Mouse (Mus musculus): Measurements from ENCODE around the gene Ppm1l. TPM values are rescaled to one million over a fixed set of nuclear protein-coding genes. Genes with fewer than 3 reads are reported as not detected.

The Ppm1l gene
- polyA plus RNA-seq, 1 experiment from 2014 or later: 7.3 TPM

GRCm38 (mm10) chr3:69594071-69594470, 277.4 kb downstream of the Ppm1l start:
- Histone ChIP-seq H3K4me2 (ENCODE audit: low read length) (no peak overlapping the region), H3K4me1 (replicated peaks; ENCODE audit: control insufficient read depth, insufficient read depth, low read length) (peaks cover 4% of the 10 kb centered on the region; the same call in 1 of the 2 replicates), H3K4me3 (ENCODE audit: low read depth, low read length) (no peak overlapping the region), H3K9ac (ENCODE audit: low read length) (no peak overlapping the region), H3K27me3 (replicated peaks; ENCODE audit: control insufficient read depth, insufficient read depth, low read length) (no peaks in the 10 kb centered on the region), H3K9me3 (ENCODE audit: control insufficient read depth, low read length) (no peaks in the 10 kb centered on the region), H3K36me3 (ENCODE audit: control insufficient read depth, insufficient read depth, low read length) (no peaks in the 10 kb centered on the region), H3K27ac (ENCODE audit: low read depth) (no peak overlapping the region)
- ATAC-seq (replicated peaks; ENCODE audit: low FRiP score, low TSS enrichment, low read depth) (no peak), DNase-seq (ENCODE audit: low spot score) (no peak)
- WGBS: 62% methylated on average over 9 of the region's 9 CpGs

- ATAC-seq (replicated peaks; ENCODE audit: low FRiP score, low TSS enrichment, low read depth): no peak
- WGBS: 79% methylated on average over 3 of the region's 3 CpGs
Measured at GRCm38 (mm10) chr3:69596116-69596515, 279.5 kb downstream of the Ppm1l start.

GRCm38 (mm10) chr3:69597211-69597610, 280.6 kb downstream of the Ppm1l start:
- no peaks in the 10 kb centered on the region for H3K36me3 ChIP-seq (ENCODE audit: control insufficient read depth, insufficient read depth, low read length)
- H3K4me2 ChIP-seq (ENCODE audit: low read length): peak overlapping the region; percentile 74
- peak overlapping the region; percentile 77; the same call in 1 of the 2 replicates for H3K9ac ChIP-seq (ENCODE audit: low read length)
- 81% methylated on average over 6 of the region's 6 CpGs for WGBS
- H3K27ac ChIP-seq (ENCODE audit: low read depth): no peak overlapping the region
- H3K9me3 ChIP-seq (ENCODE audit: control insufficient read depth, low read length): no peaks in the 10 kb centered on the region
- H3K27me3 ChIP-seq (replicated peaks; ENCODE audit: control insufficient read depth, insufficient read depth, low read length): no peaks in the 10 kb centered on the region
- DNase-seq (ENCODE audit: low spot score) (no peak), ATAC-seq (replicated peaks; ENCODE audit: low FRiP score, low TSS enrichment, low read depth) (no peak)
- peaks cover 4% of the 10 kb centered on the region; the same call in 1 of the 2 replicates for H3K4me1 ChIP-seq (replicated peaks; ENCODE audit: control insufficient read depth, insufficient read depth, low read length)
- H3K4me3 ChIP-seq (ENCODE audit: low read depth, low read length): peak overlapping the region; percentile 80

More at GRCm38 (mm10) chr3:69596116-69596515, 279.5 kb downstream of the Ppm1l start:
- H3K27me3 ChIP-seq (replicated peaks; ENCODE audit: control insufficient read depth, insufficient read depth, low read length): no peaks in the 10 kb centered on the region
- no peak for DNase-seq (ENCODE audit: low spot score)
- no peaks in the 10 kb centered on the region for H3K36me3 ChIP-seq (ENCODE audit: control insufficient read depth, insufficient read depth, low read length)
- H3K4me1 ChIP-seq (replicated peaks; ENCODE audit: control insufficient read depth, insufficient read depth, low read length): peaks cover 4% of the 10 kb centered on the region; the same call in 1 of the 2 replicates
- no peaks in the 10 kb centered on the region for H3K9me3 ChIP-seq (ENCODE audit: control insufficient read depth, low read length)
- H3K27ac ChIP-seq (ENCODE audit: low read depth): no peak overlapping the region
- no peak overlapping the region for H3K4me2 ChIP-seq (ENCODE audit: low read length)
- H3K4me3 ChIP-seq (ENCODE audit: low read depth, low read length): no peak overlapping the region
- H3K9ac ChIP-seq (ENCODE audit: low read length): no peak overlapping the region

- Histone ChIP-seq H3K36me3 (ENCODE audit: control insufficient read depth, insufficient read depth, low read length) (no peaks in the 10 kb centered on the region), H3K27me3 (replicated peaks; ENCODE audit: control insufficient read depth, insufficient read depth, low read length) (no peaks in the 10 kb centered on the region), H3K9ac (ENCODE audit: low read length) (peak overlapping the region; percentile 77), H3K9me3 (ENCODE audit: control insufficient read depth, low read length) (no peaks in the 10 kb centered on the region), H3K27ac (ENCODE audit: low read depth) (peak overlapping the region; percentile 69; the same call in 1 of the 2 replicates), H3K4me1 (replicated peaks; ENCODE audit: control insufficient read depth, insufficient read depth, low read length) (peaks cover 4% of the 10 kb centered on the region; the same call in 1 of the 2 replicates), H3K4me3 (ENCODE audit: low read depth, low read length) (peak overlapping the region; percentile 80), H3K4me2 (ENCODE audit: low read length) (peak overlapping the region; percentile 74)
- DNase-seq (ENCODE audit: low spot score) (no peak), ATAC-seq (replicated peaks; ENCODE audit: low FRiP score, low TSS enrichment, low read depth) (no peak)
- 16% methylated on average over 7 of the region's 7 CpGs for WGBS
Measured at GRCm38 (mm10) chr3:69597816-69598215, 281.2 kb downstream of the Ppm1l start.

DNA sequence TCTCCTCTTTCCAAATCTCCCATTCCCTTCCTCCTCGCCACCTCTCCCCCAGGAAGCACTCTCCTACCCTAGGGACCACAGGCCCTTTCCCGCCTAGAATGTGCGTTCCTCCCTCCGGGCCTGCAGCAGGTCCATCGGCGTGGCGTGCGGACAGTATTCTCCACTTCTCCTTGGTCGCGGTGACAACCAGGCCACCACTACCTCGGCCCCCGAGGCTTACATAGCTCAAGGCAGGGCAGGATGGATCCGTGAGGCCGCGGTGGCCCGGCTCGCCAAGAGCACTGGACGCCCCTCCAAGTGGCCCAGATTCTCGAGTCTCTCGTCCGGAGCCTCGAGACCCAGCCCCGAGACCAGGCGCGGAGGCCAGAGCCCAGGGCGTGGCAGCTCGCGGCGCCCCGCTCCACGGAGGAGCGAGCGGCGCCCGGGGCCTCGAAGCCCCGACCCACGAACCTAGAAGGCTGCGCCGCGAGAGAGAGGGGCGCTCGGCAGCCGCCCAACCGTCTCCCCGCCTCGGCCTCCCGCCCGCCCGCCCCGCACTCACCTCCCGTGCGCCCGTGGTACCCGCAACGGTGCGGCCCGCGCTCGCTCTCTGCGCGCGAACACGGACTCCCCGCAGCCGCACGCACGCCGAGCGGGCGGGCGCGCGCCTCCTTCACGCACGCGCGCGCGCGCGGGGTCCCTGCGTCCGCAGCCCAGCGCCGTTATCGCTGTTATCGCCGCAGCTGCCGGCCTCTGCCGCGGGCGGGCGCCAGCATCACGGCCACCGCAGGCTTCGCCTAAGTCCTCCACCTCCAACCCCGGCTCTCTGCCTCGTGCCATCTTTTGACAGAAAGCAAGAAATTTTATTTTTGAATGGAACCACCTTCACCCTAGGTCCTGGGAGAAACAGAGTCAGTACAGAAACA, 281.9 kb downstream of the Ppm1l start, which contains the start of gene B3galnt1:
Gene B3galnt1 (minus strand): TSS at position 700 of the 905 bp plus-strand sequence.
- WGBS: under 1% methylated on average over 77 of the region's 99 CpGs
- H3K4me2 ChIP-seq (ENCODE audit: low read length): peak within 1 kb of the TSS; percentile 74
- peak within 1 kb of the TSS; percentile 69 for H3K27ac ChIP-seq (ENCODE audit: low read depth)

DNA sequence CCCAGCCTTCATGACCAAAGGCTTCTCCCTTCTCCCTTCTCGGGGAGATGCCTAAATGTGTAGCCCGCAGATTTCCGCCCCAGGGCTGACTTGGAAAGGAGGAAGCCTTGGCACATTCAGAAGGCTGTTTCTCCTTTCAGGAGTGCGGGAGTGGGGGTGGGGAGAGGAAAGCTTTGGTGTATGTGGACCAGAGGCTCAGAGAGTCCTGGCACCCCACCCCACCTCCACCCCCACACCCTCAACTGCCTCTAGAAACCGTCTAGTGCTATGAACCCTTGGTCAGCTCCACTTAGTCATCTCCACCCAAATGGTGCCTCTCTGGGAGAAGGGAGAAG, 282.5 kb downstream of the Ppm1l start:
- Histone ChIP-seq H3K4me1 (replicated peaks; ENCODE audit: control insufficient read depth, insufficient read depth, low read length) (peaks cover 4% of the 10 kb centered on the region; the same call in 1 of the 2 replicates), H3K9ac (ENCODE audit: low read length) (peak overlapping the region; percentile 77), H3K27me3 (replicated peaks; ENCODE audit: control insufficient read depth, insufficient read depth, low read length) (no peaks in the 10 kb centered on the region), H3K9me3 (ENCODE audit: control insufficient read depth, low read length) (no peaks in the 10 kb centered on the region), H3K4me3 (ENCODE audit: low read depth, low read length) (peak overlapping the region; percentile 80), H3K4me2 (ENCODE audit: low read length) (peak overlapping the region; percentile 74), H3K27ac (ENCODE audit: low read depth) (no peak overlapping the region), H3K36me3 (ENCODE audit: control insufficient read depth, insufficient read depth, low read length) (no peaks in the 10 kb centered on the region)
- WGBS: 23% methylated on average over 5 of the region's 5 CpGs
- no peak for DNase-seq (ENCODE audit: low spot score)
- peak; percentile 26; the same call in 1 of the 2 replicates for ATAC-seq (replicated peaks; ENCODE audit: low FRiP score, low TSS enrichment, low read depth)

More for the DNA sequence above, 281.9 kb downstream of the Ppm1l start, which contains the start of gene B3galnt1:
- Histone ChIP-seq H3K9me3 (ENCODE audit: control insufficient read depth, low read length) (no peaks in the 10 kb centered on the region), H3K4me1 (replicated peaks; ENCODE audit: control insufficient read depth, insufficient read depth, low read length) (peaks cover 4% of the 10 kb centered on the region; the same call in 1 of the 2 replicates), H3K27me3 (replicated peaks; ENCODE audit: control insufficient read depth, insufficient read depth, low read length) (no peaks in the 10 kb centered on the region), H3K36me3 (ENCODE audit: control insufficient read depth, insufficient read depth, low read length) (no peaks in the 10 kb centered on the region), H3K9ac (ENCODE audit: low read length) (peak within 1 kb of the TSS; percentile 77), H3K4me3 (ENCODE audit: low read depth, low read length) (peak within 1 kb of the TSS; percentile 80)
- ATAC-seq (replicated peaks; ENCODE audit: low FRiP score, low TSS enrichment, low read depth) (peak; percentile 70), DNase-seq (ENCODE audit: low spot score) (peak; percentile 83)

- H3K27me3 ChIP-seq (replicated peaks; ENCODE audit: control insufficient read depth, insufficient read depth, low read length): no peaks in the 10 kb centered on the region
- no peaks in the 10 kb centered on the region for H3K36me3 ChIP-seq (ENCODE audit: control insufficient read depth, insufficient read depth, low read length)
- no peaks in the 10 kb centered on the region for H3K4me1 ChIP-seq (replicated peaks; ENCODE audit: control insufficient read depth, insufficient read depth, low read length)
- DNase-seq (ENCODE audit: low spot score) (no peak), ATAC-seq (replicated peaks; ENCODE audit: low FRiP score, low TSS enrichment, low read depth) (no peak)
- no peak overlapping the region for H3K4me3 ChIP-seq (ENCODE audit: low read depth, low read length)
- 78% methylated on average over 1 of the region's 1 CpGs for WGBS
- no peak overlapping the region for H3K27ac ChIP-seq (ENCODE audit: low read depth)
- no peak overlapping the region for H3K9ac ChIP-seq (ENCODE audit: low read length)
- no peaks in the 10 kb centered on the region for H3K9me3 ChIP-seq (ENCODE audit: control insufficient read depth, low read length)
- no peak overlapping the region for H3K4me2 ChIP-seq (ENCODE audit: low read length)
Measured at GRCm38 (mm10) chr3:69606923-69607322, 290.3 kb downstream of the Ppm1l start.

- 20% methylated on average over 1 of the region's 1 CpGs for WGBS
Measured at GRCm38 (mm10) chr3:69607468-69607867, 290.8 kb downstream of the Ppm1l start.

More at GRCm38 (mm10) chr3:69607468-69607867, 290.8 kb downstream of the Ppm1l start:
- Histone ChIP-seq H3K4me2 (ENCODE audit: low read length) (no peak overlapping the region), H3K27me3 (replicated peaks; ENCODE audit: control insufficient read depth, insufficient read depth, low read length) (no peaks in the 10 kb centered on the region), H3K4me3 (ENCODE audit: low read depth, low read length) (no peak overlapping the region), H3K4me1 (replicated peaks; ENCODE audit: control insufficient read depth, insufficient read depth, low read length) (no peaks in the 10 kb centered on the region), H3K27ac (ENCODE audit: low read depth) (no peak overlapping the region), H3K36me3 (ENCODE audit: control insufficient read depth, insufficient read depth, low read length) (no peaks in the 10 kb centered on the region), H3K9ac (ENCODE audit: low read length) (no peak overlapping the region), H3K9me3 (ENCODE audit: control insufficient read depth, low read length) (no peaks in the 10 kb centered on the region)
- ATAC-seq (replicated peaks; ENCODE audit: low FRiP score, low TSS enrichment, low read depth) (no peak), DNase-seq (ENCODE audit: low spot score) (no peak)
